Mouse (Mus musculus): ENCODE measurements around the gene Nup188.

Gene Nup188

DNA sequence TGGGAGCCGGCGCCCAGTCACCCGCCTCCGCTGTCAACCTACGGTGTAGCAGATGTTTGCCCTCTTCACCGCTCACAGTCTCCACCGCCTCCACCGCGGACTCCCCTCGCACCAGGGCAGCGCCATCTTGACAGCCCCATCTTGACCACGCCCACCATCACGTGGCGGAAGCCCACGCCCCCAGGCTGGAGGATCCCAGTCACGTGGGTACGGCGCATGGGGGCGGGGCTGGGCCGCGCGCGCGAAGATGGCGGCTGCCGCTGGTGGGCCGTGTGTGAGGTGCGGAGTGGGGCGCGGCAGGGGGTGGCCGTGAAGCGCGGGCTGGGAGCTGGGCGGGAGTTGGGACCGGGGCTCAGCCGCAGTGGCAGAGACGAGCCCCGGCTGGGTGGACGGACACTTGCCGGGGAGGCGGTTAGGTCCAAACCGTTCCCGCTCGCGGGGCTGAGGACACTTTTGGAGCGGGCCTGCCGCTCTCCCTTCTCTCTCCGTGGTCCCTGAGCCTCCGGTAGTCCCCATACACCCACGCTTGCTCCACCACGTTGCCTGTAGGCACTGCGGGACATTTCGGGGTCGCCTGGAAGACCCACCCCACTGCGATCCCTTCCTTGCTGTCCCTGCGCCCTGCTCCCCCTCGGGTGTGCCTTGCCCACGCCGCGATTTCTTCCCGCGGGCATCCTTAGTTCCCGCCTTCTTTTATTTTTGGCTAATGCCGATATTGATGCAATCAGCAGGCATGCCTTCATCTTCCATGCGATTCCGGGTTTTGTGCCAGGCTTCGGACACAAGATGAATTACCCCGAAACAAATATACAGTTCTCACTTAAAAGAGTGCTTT, at the start of gene Nup188, which contains the start of gene Dolk:
Gene Nup188, plus strand, starts transcription at position 206 of the 835 bp plus-strand sequence.
Gene Dolk, minus strand, starts transcription at position 143 of the 835 bp plus-strand sequence.
- DNase-seq: peak; percentile 96 to 98

DNA sequence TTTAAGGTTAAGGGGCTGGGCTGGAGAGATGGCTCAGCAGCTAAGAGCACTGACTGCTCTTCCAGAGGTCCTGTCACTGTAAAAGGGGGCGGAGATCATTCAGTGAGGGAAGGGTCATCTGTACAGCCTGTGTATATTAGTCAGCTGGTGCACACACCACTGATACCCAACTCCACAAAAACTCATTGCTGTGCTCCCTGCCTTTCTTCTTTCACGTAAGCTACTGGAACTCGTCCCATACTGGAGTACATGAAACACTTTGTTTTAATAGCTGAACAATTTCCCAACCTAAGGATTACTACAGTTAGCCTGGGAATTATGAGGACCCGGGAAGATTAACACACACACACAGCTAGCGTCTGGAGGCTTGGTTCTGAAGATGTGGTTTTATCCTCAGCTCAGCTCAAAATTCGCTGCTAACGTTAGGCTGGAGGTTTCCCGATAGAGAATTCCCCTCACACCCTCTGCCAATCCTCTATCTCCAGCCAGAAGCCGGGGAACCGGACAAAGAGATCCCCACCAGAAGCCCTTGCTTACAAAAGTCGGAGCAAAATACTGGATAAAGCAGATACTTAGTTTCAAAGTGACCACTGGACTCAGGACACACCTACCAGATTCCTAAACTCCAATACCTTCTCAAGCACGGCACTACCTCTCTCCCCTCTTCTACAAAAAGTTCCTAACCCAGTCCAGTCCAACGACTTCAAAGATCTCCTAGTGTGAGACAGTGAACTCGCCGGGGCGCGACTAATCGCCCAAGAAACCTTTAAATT, 49.6 kb upstream of the Nup188 start:
- DNase-seq: no peak

DNA sequence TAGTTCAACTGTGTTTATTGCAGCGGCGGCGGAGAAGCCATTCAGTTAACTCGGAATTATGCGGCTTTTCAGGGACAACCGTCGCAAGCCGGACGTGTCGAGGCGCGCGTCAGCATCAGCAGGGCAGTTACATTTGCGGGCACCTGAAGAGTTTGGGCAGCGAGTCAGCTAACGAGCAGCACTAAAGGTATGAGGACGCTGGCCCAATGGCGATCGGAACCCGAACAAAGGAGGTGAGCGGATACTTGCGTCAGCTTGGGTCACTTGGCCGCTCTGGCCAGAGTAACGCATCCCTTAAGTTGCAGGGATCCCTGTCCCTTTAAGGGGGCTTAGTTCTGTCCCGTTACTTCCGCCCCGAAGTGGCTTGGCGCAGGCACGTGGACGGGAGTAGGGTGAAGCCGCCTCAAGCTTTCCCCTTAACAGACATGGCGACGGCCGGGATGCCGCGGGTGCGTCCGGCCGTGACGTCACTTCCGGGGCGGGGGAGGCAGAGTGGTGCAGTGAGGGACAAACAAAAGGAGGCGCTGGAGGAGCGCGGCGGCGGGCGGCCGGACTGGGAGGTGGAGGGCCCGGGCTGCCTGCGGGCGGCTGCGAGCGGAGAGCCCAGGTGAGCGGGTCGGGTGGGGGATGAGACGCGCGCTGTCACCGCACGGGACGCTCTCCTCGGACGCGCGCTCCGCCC, 48.9 kb upstream of the Nup188 start, which contains the start of gene Lrrc8a:
Gene Lrrc8a, plus strand, starts transcription at position 517 of the 682 bp plus-strand sequence.
- DNase-seq: peak; percentile 100

DNA sequence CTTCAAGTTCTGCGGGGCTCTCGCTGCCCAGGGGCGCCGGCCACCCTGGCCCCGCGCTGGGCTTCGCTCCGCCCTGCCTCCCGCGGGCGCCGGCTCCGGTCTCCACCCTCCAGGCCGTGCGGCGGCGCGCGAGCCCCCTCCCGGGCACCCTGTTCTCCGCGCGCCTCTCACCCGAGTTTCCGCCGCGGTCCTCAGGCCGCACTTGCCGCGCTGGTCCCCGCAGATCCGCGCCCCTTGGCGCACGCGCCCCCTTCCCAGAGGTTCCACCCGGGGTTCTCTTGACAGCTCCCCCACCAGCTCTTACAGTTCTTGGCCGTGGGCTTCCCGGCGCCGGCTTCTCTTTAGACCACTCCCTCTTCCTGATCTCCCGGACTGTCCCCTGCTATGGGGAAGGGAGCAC, 48.3 kb upstream of the Nup188 start:
- DNase-seq: no peak

DNA sequence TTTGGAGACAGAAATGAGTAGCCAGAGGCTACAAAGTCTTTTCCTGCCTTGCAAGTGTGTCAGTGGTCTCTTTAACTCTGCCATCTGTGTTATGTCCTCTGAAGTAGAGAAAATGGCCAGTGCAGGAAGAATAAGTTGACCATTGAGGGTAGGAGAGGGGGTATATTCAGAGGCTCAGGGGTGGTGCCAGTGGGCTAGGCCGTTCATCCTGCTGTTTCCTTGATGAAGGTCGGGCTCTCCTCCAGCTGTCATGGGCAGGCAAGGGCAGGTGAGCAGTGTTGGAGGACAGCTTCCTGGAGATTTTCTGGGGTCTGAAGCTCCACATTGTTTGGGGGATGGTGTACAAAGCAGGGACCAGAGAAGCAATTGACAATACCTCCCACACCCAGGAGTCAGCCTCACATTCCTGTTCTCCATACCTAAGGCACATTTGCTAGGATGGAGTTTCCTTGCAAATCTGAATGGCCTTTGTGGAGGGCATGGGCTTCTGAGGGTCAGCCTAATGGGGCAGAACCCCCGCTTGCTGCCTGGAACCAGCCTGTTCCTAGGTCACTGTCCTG, 47.2 kb upstream of the Nup188 start:
- DNase-seq: no peak

DNA sequence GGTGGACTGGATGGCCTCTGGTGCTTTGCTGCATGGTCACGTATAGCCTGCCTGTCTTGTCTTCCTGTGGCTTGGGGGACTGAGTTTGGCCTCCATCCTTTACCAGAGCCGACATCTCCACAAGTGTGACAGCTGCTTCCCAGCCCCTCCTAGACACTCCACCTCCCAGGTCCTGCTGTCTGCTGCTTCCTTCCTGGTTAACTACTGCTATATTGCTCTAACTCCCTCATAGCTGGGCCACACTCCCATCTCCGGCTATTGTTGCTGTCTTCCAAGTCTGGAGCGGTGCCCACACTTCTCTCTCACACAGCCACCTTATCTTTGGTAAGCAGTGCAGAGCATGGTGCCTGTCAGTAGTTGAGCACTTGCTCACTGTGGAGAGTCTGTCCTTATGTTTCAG, 46.4 kb upstream of the Nup188 start:
- DNase-seq: peak in 1 of 2 experiments; percentile 14

DNA sequence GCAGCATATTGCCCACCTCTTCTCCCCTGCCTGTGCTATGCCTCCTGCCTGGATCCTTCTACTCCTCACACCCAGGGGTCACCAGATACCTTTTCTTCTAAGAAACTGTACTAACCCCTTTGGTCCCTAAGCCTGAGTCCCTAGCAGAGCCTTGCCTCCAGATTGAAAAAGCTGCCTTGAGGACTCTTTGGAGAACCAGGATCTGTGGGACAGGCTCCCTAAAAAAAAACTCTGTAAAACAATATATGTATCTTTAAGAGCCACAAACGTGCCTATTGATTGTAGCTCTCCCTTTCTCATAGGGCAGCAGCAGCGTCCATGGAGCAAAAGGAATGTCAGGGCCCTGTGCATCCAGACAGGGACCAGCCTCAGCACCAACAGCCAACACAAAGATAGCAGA, 45.9 kb upstream of the Nup188 start, which contains the start of gene Gm28035:
Gene Gm28035, plus strand, starts transcription at position 301 of the 400 bp plus-strand sequence.
- no peak for DNase-seq

DNA sequence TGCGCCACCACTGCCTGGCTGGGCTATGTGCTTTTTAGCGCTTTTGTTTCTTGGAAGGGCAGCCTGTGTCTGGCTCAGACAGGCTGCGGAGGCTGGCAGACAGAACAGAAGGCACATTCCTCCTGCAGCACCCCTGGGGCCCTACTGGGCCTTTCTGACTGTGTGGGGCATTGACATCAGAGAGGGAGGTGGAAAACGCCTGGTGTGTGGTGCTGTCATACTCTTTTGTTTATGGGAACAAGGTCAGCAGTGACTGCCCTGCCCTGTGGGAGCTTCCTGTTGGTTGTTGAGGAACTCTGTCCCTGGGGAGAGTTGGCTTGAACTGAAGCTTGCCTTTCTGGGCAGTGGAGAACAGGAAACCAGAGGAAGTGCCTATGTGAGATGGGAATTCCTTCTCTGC, 43.7 kb upstream of the Nup188 start:
- peak; percentile 77 to 82 for DNase-seq

DNA sequence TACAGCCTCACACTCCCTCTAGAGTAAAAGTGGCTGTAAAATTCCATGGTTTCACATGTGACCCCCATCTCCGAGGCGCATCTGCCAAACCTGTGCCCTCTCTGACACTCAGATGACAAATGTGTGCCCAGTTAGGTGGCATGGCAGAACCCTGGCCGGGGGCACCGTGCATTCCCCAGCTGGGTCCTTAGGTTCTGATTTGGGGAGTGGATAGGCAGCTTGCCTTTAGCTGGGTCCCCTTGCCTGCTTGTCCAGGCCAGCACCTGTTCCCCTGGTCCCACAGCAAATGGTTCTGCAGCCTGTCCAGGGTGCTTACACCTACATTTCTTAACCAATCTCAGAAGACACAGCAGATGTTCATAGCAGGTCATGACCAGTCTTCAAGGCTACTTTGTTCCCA, 42.8 kb upstream of the Nup188 start:
- no peak for DNase-seq

DNA sequence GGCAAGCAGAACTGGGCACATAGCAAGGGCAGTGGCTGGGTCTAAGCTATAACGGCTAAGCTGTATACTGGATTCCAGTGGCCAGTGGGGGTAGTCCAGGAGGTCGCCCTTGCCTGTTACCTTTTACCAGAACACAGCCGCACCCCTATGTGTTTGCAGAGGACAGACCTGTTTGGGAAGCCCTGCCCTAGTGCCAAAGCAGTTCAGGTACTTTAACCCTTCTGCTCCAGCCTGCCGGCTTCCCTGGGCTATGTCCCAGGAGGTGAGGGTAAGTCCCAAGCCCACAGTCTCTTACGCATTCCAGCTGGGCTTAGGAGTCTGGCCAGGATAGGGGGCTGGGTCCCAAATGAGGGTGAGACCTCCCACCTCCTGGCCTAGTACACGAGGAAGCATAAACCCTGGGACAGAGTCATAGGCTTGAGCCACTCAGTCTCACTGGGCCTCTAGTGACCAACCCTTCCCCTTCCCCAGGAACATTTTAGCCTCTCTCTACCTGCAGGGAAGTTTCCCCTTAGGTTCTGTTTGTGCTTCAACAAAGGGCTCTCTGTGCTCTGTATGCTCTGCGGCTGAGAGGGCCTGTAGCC, 41.5 kb upstream of the Nup188 start:
- DNase-seq: no peak

DNA sequence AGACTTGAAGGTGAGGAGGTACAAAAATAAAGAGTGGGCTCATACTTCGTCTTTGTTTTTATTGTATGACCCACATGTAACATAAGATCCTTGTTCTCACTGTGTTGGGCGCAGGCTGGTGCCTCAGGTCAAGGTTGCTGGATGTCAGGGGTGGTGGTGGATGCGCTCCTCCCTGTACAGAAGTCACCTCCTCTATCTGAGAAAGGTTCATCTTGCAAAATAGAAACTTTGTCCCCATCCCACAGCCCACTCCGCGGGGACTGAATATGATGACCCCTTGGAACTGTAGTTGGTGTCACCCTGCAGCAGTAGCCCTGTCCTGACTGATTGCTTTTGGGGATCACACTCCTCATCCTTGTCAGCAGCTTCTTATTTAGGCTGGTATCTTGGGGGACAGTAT, 39.2 kb upstream of the Nup188 start:
- DNase-seq: no peak

DNA sequence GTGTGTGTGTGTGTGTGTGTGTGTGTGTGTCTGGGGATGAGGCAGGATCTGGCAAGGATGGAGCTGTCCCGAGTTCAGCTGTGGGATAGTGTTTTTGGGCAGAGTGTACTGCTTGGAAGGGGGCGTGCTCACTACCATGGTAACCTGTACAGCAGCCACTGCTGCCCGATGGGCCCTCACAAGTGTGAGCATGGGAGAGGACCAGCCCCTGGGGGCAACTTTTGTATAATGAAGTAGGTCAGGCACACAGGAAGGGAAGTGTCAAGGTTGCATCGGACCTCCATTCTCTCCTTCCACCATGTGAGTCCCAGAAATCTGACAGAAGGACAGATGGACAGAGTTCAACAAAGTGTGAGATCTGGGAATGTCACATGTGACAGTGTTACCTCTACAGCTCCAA, 38.5 kb upstream of the Nup188 start:
- DNase-seq: no peak

DNA sequence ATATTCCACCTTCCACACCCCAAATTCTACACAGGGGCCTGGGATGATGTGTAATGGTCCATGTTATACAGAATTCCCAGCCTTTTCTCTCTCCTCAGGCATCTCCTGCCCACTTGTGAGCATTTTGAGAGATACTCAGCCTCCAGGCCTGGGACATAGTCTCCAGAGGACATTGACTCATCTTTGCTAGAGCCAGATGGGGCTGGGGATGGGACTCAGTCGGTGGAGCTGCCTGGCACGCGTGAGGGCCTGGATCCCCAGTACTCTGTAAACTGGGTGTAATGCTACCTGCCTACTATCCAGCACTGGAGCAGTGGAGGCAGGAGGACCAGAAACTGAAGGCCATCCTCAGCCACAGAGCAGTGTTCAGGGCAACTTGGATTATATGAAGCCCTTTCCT, 37.0 kb upstream of the Nup188 start:
- no peak for DNase-seq

DNA sequence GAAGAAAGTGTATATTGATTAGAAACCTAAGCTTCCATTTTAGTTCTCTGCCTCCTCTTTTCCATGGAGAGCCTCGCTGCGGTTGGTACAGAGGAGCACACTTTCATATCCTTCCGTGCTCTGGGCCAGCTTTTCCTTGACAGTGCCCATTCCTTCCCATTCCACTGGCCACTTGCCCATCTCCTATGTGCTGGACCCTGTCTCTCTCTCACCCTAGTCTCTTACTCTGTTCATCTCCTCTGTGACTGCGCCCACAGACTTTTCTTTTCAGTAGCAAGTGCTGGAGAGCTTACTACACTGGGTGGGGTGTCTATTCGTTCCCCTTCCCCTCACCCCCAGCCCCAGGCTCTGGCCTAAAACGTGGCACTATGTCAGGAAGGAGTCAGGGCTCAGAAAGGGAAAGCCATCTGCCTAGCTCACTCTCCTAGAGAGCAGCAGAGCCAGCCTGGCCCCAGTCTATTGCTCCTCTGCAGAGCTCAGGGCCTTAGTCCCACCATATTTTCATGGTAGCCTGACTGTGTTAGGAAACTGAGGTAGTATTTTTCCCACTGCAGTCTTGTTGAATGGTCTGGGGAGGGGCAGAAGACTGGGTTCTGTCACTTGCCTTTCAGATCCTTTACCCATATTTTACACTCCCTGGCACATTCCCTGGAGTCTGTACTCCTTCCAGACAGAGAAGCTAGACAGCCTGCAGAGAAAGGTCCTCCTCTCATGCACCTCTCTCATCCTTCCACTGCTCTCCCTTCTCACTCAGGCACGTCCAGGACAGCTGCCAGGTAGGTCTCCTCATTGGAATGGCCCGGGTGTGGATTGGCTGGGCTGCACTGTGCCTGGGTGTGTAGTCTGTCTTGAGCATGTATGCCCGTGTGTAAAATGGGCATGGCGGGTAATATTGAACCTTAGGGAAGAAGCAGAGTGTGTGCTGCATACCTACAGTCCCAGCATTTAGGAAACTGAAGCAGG, 35.8 kb upstream of the Nup188 start:
- no peak for DNase-seq

DNA sequence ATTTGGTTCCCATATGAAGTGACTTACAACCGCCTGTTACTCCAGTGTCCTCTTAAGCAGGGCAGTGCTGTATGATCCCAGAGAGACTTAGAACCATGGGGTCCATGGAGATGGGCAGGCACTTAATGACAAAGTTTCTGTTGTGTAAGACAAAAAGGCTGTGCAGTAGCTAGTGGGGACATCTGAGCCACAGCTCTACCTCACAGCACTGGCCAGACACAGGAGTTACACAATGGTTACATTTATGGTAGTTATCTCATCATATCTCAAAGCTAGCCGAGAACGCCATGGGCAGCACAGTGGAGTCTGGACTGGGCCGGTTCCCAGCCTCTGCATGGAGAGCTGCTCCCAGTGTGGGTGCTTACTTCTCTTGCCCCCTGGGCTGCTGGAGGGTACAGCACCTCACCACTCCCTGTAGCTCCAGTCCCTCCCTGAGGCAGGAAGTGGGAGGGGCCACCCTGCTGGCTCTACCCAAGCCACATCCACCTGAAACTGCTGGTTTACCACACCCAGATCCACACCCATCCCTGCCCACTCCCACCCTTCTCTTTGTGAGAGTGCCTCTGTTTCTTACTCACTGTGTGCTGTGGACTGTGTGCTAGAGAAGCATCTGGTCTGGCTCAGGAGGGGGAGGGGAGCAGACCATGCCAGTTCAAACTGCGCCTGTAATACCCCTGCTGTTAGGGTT, 34.6 kb upstream of the Nup188 start:
- DNase-seq: no peak

DNA sequence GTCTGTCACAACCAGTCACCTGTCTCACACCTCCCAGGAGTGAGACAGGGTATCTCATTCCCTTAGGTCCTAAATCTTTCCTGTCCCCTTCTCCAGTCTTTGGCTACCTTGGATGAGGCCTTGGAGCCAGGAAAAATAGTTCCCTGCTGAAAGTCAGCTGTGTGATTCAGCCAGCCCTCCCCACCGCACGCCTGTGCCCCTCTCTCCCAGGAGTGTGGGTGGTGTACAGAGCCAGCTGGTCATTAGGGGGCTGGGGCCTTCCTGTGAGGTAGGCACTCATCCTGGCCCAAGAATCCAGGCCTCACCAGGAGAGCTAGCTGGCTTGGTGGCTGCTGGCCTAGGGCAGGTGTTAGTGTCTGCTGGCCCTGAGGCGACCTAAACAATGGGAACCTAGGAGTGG, 33.7 kb upstream of the Nup188 start:
- DNase-seq: no peak

DNA sequence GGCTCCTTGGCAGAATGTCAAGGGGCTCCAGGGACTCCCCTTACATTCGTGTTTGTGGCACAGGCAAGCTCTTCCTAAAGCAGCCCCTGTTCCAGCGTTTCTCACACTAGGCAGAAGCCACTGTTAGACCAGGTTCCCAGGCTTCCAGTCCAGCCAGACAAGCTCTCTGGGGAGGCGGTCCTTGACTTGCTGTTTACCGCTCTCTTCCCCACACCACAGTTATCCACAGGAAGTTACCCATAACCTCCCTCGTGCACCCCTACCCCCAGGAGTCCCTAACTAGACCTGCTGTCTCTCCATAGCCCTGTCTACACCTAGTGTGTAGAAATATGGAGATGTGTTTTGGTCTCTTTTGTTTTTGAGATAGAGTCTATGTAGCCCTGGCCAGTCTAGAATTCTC, 32.4 kb upstream of the Nup188 start:
- no peak for DNase-seq

DNA sequence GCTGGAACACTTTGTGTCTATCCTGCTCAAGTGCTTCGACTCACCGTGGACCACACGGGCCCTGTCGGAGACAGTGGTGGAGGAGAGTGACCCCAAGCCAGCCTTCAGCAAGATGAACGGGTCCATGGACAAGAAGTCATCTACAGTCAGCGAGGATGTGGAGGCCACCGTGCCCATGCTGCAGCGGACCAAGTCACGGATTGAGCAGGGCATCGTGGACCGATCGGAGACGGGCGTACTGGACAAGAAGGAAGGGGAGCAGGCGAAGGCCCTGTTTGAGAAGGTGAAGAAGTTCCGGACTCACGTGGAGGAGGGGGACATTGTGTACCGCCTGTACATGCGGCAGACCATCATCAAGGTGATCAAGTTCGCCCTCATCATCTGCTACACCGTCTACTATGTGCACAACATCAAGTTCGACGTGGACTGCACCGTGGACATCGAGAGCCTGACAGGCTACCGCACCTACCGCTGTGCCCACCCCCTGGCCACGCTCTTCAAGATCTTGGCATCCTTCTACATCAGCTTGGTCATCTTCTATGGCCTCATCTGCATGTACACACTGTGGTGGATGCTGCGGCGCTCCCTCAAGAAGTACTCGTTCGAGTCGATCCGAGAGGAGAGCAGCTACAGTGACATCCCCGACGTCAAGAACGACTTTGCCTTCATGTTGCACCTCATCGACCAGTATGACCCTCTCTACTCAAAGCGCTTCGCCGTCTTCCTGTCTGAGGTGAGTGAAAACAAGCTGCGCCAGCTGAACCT, 30.4 kb upstream of the Nup188 start:
- DNase-seq: no peak

DNA sequence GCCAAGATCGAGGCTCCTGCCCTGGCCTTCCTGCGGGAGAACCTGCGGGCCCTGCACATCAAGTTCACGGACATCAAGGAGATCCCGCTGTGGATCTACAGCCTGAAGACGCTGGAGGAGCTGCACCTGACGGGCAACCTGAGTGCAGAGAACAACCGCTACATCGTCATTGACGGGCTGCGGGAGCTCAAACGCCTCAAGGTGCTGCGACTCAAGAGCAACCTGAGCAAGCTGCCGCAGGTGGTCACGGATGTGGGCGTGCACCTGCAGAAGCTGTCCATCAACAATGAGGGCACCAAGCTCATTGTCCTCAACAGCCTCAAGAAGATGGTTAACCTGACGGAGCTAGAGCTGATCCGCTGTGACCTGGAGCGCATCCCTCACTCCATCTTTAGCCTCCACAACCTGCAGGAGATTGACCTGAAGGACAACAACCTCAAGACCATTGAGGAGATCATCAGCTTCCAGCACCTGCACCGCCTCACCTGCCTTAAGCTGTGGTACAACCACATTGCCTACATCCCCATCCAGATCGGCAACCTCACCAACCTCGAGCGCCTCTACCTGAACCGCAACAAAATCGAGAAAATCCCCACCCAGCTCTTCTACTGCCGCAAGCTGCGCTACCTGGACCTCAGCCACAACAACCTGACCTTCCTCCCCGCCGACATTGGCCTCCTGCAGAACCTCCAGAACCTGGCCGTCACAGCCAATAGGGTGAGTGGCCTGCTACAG, 29.4 kb upstream of the Nup188 start:
- DNase-seq: no peak

All from cerebellum, adult 18-20 months (tissue).